Mouse (Mus musculus): ENCODE results near the gene Atp6v0a1.
A peak's percentile ranks its signal among the peaks of the same experiment; 100 is the strongest.

Gene Atp6v0a1

GRCm38 (mm10) chr11:101009046-101009887 lies at the start of gene Atp6v0a1:
Atp6v0a1 (plus strand) TSS chr11:101009452.
- peak; percentile 97 for DNase-seq

DNA sequence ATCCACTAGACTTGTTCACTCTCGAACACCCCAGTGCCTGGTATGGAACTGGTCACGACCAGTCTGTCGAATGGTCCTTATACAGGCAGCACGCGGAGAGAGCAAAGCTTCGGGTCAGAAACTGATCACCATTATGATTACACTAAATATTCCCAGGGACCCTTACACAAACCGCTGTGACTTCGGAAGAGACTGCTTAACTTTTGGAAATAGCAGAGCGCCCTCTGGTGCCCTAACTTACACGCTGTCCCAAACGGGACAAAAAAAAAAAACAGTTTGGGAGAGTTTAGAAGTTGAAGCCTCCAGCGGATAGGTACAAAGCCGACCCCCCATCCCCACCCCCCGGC lies 49.8 kb upstream of the Atp6v0a1 start:
- peak; percentile 78 for DNase-seq

DNA sequence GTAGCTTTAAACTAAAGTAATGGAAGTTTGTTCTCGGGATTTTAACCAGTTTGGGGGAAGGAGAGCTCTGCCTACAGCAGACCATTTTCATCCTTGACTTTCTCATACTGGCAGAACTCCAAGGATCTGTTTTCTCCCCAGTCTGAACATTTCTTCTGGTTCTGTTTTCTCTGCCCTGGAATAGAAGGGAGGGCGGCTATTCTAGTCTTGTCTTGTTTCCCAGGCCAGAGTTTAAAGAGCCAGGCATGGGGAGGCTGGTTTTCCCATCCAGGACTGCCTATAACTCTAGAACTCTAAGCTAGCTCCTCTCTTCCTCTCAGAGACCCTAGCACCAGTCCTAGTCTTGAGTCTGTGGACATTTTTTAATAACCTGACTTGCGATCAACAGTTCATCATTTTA lies 49.4 kb upstream of the Atp6v0a1 start:
- no peak for DNase-seq

- DNase-seq: peak; percentile 67
Measured at GRCm38 (mm10) chr11:100960540-100960939, 48.7 kb upstream of the Atp6v0a1 start.

- DNase-seq: no peak
Measured at GRCm38 (mm10) chr11:100962371-100962911, 46.8 kb upstream of the Atp6v0a1 start.

- DNase-seq: no peak
Measured at GRCm38 (mm10) chr11:100963647-100964046, 45.6 kb upstream of the Atp6v0a1 start.

- DNase-seq: no peak
Measured at GRCm38 (mm10) chr11:100964180-100964579, 45.1 kb upstream of the Atp6v0a1 start.

DNA sequence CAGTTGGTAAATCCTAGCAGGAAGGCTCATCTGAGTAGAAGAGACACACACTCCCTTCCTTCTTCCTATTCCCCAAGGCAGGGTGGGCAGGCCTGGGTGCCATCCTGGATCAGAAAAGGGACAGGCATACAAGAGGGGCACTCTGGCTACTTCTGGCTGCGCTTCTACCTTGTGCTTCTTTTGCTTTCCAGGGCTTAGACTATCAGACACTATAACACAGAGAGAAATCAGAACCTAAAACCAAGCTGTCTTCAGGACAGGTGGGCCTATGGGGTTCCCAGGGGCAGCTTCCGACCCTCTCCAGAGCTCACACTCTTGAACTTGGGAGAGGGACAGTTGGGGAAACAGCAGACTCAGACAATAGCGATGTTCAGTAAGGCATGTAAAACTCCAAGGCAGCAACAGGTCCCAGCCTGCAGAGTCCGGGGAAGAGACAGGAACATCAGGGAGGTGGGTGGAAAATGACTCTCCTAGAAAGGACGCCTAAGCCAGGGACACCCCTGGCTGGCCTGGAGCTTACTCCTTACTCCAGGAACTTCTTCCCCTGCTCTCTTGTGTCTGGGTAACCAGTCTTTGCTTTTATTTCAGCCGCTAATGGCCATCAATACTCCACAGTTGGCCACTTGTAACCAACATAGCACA lies 44.2 kb upstream of the Atp6v0a1 start:
- no peak for DNase-seq

DNA sequence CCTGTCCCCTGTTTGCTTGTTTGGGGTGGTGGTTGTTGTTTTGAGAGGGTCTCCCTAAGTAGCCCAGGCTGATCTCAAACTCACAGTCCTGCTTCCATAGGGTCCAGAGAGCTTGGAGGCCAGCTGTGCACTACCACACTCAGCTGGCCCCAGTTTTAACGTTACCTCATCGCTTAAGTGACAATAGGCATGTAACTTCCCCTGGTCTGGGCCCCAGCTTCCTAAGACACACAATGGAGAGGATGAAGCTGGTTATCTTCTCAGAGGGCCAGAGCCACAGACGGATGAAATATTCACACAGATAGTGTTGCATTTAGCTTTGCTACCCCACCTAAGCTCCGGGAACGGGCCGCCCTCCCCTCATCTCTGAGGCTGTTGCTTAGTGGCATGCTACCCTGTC lies 43.5 kb upstream of the Atp6v0a1 start:
- DNase-seq: no peak

- DNase-seq: no peak
Measured at GRCm38 (mm10) chr11:100967376-100967775, 41.9 kb upstream of the Atp6v0a1 start.

- DNase-seq: no peak
Measured at GRCm38 (mm10) chr11:100967881-100968420, 41.3 kb upstream of the Atp6v0a1 start.

DNA sequence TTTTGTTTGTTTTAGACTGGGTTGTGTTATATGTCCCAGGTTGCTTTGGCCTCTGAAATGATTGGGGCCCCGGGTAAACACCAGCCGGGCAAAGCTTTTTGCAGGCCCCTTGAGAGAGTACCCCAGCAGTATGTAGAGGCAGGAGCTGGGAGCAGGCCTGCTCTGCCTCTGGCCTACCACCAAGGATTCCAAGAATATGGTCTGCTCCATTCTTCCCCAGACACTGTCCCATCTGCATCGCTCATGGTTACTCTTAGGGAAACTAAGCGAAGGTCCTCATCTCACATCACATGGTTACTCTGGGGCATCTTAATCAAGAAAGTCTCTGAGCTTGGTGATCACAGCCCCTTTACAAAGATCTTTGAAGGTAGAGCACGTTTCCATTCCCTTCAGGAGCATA lies 40.8 kb upstream of the Atp6v0a1 start:
- no peak for DNase-seq

GRCm38 (mm10) chr11:100969189-100969743 lies 40.0 kb upstream of the Atp6v0a1 start:
- no peak for DNase-seq

GRCm38 (mm10) chr11:100969744-100970556 lies 39.3 kb upstream of the Atp6v0a1 start:
- no peak for DNase-seq

- peak; percentile 94 for DNase-seq
Measured at GRCm38 (mm10) chr11:100970557-100970937, 38.7 kb upstream of the Atp6v0a1 start, which contains the start of gene Cavin1. Cavin1 (minus strand) TSS chr11:100970887.

- no peak for DNase-seq
Measured at GRCm38 (mm10) chr11:100971455-100971854, 37.8 kb upstream of the Atp6v0a1 start.

- no peak for DNase-seq
Measured at GRCm38 (mm10) chr11:100973245-100973644, 36.0 kb upstream of the Atp6v0a1 start.

- DNase-seq: no peak
Measured at GRCm38 (mm10) chr11:100974381-100974970, 34.8 kb upstream of the Atp6v0a1 start.

DNA sequence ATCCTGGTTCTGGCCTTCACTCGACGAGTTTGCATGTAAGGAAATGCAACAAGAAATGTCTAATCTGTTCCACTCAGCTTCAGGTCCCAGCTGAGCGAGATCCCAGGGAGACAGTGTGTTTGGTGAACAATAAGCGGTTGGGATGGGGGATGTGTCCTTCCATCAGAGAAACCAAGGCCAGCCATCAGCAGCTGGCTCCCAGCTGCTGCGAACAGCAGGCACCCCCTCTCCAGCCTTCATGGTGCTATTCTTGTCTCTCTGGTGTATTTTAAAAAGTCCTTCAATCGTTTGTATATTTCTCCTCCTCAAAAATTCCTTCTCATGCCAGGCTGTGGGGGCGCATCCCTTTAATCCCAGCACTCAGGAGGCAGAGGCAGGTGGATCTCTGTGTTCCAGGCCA lies 34.0 kb upstream of the Atp6v0a1 start:
- DNase-seq: no peak

- DNase-seq: peak; percentile 24
Measured at GRCm38 (mm10) chr11:100979887-100980286, 29.4 kb upstream of the Atp6v0a1 start.

DNA sequence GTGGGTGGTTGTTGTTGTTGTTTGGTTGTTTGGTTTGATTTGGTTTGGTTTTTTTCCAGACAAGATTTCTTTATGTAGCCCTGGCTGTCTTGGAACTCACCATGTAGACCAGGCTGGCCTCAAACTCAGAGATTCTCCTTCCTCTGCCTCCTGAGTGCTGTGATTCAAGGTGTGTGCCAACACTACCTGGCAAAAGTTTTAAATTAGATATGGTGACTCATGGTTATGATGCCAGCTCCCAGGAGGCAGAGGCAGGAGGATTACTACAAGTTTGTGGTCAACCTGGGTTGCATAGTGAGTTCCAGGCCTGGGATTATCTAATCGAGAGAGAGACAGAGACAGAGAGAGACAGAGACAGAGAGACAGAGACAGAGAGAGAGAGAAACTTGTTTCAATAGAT lies 28.8 kb upstream of the Atp6v0a1 start:
- no peak for DNase-seq

- no peak for DNase-seq
Measured at GRCm38 (mm10) chr11:100981236-100981635, 28.0 kb upstream of the Atp6v0a1 start.

Measured in kidney, adult 18-20 months (tissue).